Mouse (Mus musculus): ENCODE data around the gene Smpd1.
A peak's percentile ranks its signal among the peaks of the same experiment; 100 is the strongest.

The Smpd1 gene

GRCm38 (mm10) chr7:105519771-105520170 is 34.4 kb upstream of the Smpd1 start:
- Histone ChIP-seq H3K36me3 (ENCODE audit: insufficient read depth, low read length) (no peaks in the 10 kb centered on the region), H3K27me3 (ENCODE audit: insufficient read depth, low read length) (peaks cover 14% of the 10 kb centered on the region; the same call in 1 of the 2 replicates), H3K4me1 (replicated peaks; ENCODE audit: low read depth, low read length) (no peaks in the 10 kb centered on the region), H3K9me3 (ENCODE audit: low read length) (no peaks in the 10 kb centered on the region), H3K4me3 (replicated peaks; ENCODE audit: low read length) (no peak overlapping the region)
- TF ChIP-seq POU5F1 (IDR thresholded peaks at IDR 0.05; ENCODE audit: borderline replicate concordance, low read length): no peak
- no peak for TF ChIP-seq CTCF (conservative IDR thresholded peaks at IDR 0.05; ENCODE audit: low read length)
- no peak for TF ChIP-seq NANOG (IDR thresholded peaks at IDR 0.05; ENCODE audit: borderline replicate concordance, low read length)

GRCm38 (mm10) chr7:105520201-105520600 is 34.0 kb upstream of the Smpd1 start:
- TF ChIP-seq POU5F1 (IDR thresholded peaks at IDR 0.05; ENCODE audit: borderline replicate concordance, low read length) (no peak), NANOG (IDR thresholded peaks at IDR 0.05; ENCODE audit: borderline replicate concordance, low read length) (no peak), CTCF (conservative IDR thresholded peaks at IDR 0.05; ENCODE audit: low read length) (no peak)
- no peaks in the 10 kb centered on the region for H3K4me1 ChIP-seq (replicated peaks; ENCODE audit: low read depth, low read length)
- H3K9me3 ChIP-seq (ENCODE audit: low read length): no peaks in the 10 kb centered on the region
- no peaks in the 10 kb centered on the region for H3K36me3 ChIP-seq (ENCODE audit: insufficient read depth, low read length)
- H3K4me3 ChIP-seq (replicated peaks; ENCODE audit: low read length): no peak overlapping the region
- H3K27me3 ChIP-seq (ENCODE audit: insufficient read depth, low read length): peaks cover 14% of the 10 kb centered on the region; the same call in 1 of the 2 replicates

- Histone ChIP-seq H3K27me3 (ENCODE audit: insufficient read depth, low read length) (peaks cover 8% of the 10 kb centered on the region; the same call in 1 of the 2 replicates), H3K4me3 (replicated peaks; ENCODE audit: low read length) (no peak overlapping the region), H3K4me1 (replicated peaks; ENCODE audit: low read depth, low read length) (no peaks in the 10 kb centered on the region), H3K9me3 (ENCODE audit: low read length) (no peaks in the 10 kb centered on the region), H3K36me3 (ENCODE audit: insufficient read depth, low read length) (no peaks in the 10 kb centered on the region)
- no peak for TF ChIP-seq NANOG (IDR thresholded peaks at IDR 0.05; ENCODE audit: borderline replicate concordance, low read length)
- TF ChIP-seq CTCF (conservative IDR thresholded peaks at IDR 0.05; ENCODE audit: low read length): no peak
- no peak for TF ChIP-seq POU5F1 (IDR thresholded peaks at IDR 0.05; ENCODE audit: borderline replicate concordance, low read length)
Measured at GRCm38 (mm10) chr7:105524222-105524621, 29.9 kb upstream of the Smpd1 start.

GRCm38 (mm10) chr7:105527306-105527937 is 26.7 kb upstream of the Smpd1 start:
- H3K4me3 ChIP-seq (replicated peaks; ENCODE audit: low read length): no peak overlapping the region
- no peaks in the 10 kb centered on the region; the same call in 1 of the 2 replicates for H3K9me3 ChIP-seq (ENCODE audit: low read length)
- no peaks in the 10 kb centered on the region for H3K4me1 ChIP-seq (replicated peaks; ENCODE audit: low read depth, low read length)
- TF ChIP-seq CTCF (conservative IDR thresholded peaks at IDR 0.05; ENCODE audit: low read length): peak; percentile 26; the same call in 1 of the 2 replicates
- TF ChIP-seq POU5F1 (IDR thresholded peaks at IDR 0.05; ENCODE audit: borderline replicate concordance, low read length): no peak
- H3K27me3 ChIP-seq (ENCODE audit: insufficient read depth, low read length): no peaks in the 10 kb centered on the region
- H3K36me3 ChIP-seq (ENCODE audit: insufficient read depth, low read length): no peaks in the 10 kb centered on the region

GRCm38 (mm10) chr7:105528094-105528493 is 26.1 kb upstream of the Smpd1 start:
- Histone ChIP-seq H3K4me3 (replicated peaks; ENCODE audit: low read length) (no peak overlapping the region), H3K36me3 (ENCODE audit: insufficient read depth, low read length) (no peaks in the 10 kb centered on the region), H3K27me3 (ENCODE audit: insufficient read depth, low read length) (no peaks in the 10 kb centered on the region), H3K9me3 (ENCODE audit: low read length) (no peaks in the 10 kb centered on the region; the same call in 1 of the 2 replicates), H3K4me1 (replicated peaks; ENCODE audit: low read depth, low read length) (no peaks in the 10 kb centered on the region)
- no peak for TF ChIP-seq NANOG (IDR thresholded peaks at IDR 0.05; ENCODE audit: borderline replicate concordance, low read length)
- no peak for TF ChIP-seq CTCF (conservative IDR thresholded peaks at IDR 0.05; ENCODE audit: low read length)

- Histone ChIP-seq H3K4me1 (replicated peaks; ENCODE audit: low read depth, low read length) (no peaks in the 10 kb centered on the region), H3K4me3 (replicated peaks; ENCODE audit: low read length) (no peak overlapping the region), H3K27me3 (ENCODE audit: insufficient read depth, low read length) (no peaks in the 10 kb centered on the region), H3K9me3 (ENCODE audit: low read length) (no peaks in the 10 kb centered on the region; the same call in 1 of the 2 replicates), H3K36me3 (ENCODE audit: insufficient read depth, low read length) (no peaks in the 10 kb centered on the region)
- TF ChIP-seq POU5F1 (IDR thresholded peaks at IDR 0.05; ENCODE audit: borderline replicate concordance, low read length): no peak
- TF ChIP-seq CTCF (conservative IDR thresholded peaks at IDR 0.05; ENCODE audit: low read length): no peak
- TF ChIP-seq NANOG (IDR thresholded peaks at IDR 0.05; ENCODE audit: borderline replicate concordance, low read length): no peak
Measured at GRCm38 (mm10) chr7:105534162-105534561, 20.0 kb upstream of the Smpd1 start.

- TF ChIP-seq NANOG (IDR thresholded peaks at IDR 0.05; ENCODE audit: borderline replicate concordance, low read length) (no peak), POU5F1 (IDR thresholded peaks at IDR 0.05; ENCODE audit: borderline replicate concordance, low read length) (no peak), CTCF (conservative IDR thresholded peaks at IDR 0.05; ENCODE audit: low read length) (no peak)
Measured at GRCm38 (mm10) chr7:105545986-105546385, 8.2 kb upstream of the Smpd1 start.

GRCm38 (mm10) chr7:105547970-105548369 is 6.2 kb upstream of the Smpd1 start:
- Histone ChIP-seq H3K9me3 (ENCODE audit: low read length) (no peaks in the 10 kb centered on the region), H3K36me3 (ENCODE audit: insufficient read depth, low read length) (no peaks in the 10 kb centered on the region), H3K4me1 (replicated peaks; ENCODE audit: low read depth, low read length) (peaks cover 16% of the 10 kb centered on the region), H3K4me3 (replicated peaks; ENCODE audit: low read length) (no peak overlapping the region), H3K27me3 (ENCODE audit: insufficient read depth, low read length) (peaks cover under 1% of the 10 kb centered on the region; the same call in 1 of the 2 replicates)
- no peak for TF ChIP-seq CTCF (conservative IDR thresholded peaks at IDR 0.05; ENCODE audit: low read length)
- TF ChIP-seq NANOG (IDR thresholded peaks at IDR 0.05; ENCODE audit: borderline replicate concordance, low read length): no peak
- no peak for TF ChIP-seq POU5F1 (IDR thresholded peaks at IDR 0.05; ENCODE audit: borderline replicate concordance, low read length)

More at GRCm38 (mm10) chr7:105545986-105546385, 8.2 kb upstream of the Smpd1 start:
- H3K36me3 ChIP-seq (ENCODE audit: insufficient read depth, low read length): no peaks in the 10 kb centered on the region
- H3K27me3 ChIP-seq (ENCODE audit: insufficient read depth, low read length): no peaks in the 10 kb centered on the region
- no peak overlapping the region for H3K4me3 ChIP-seq (replicated peaks; ENCODE audit: low read length)
- peaks cover 13% of the 10 kb centered on the region for H3K4me1 ChIP-seq (replicated peaks; ENCODE audit: low read depth, low read length)
- no peaks in the 10 kb centered on the region for H3K9me3 ChIP-seq (ENCODE audit: low read length)

GRCm38 (mm10) chr7:105549035-105549434 is 5.1 kb upstream of the Smpd1 start:
- Histone ChIP-seq H3K36me3 (ENCODE audit: insufficient read depth, low read length) (no peaks in the 10 kb centered on the region), H3K27me3 (ENCODE audit: insufficient read depth, low read length) (peaks cover 7% of the 10 kb centered on the region), H3K9me3 (ENCODE audit: low read length) (no peaks in the 10 kb centered on the region), H3K4me1 (replicated peaks; ENCODE audit: low read depth, low read length) (peaks cover 25% of the 10 kb centered on the region), H3K4me3 (replicated peaks; ENCODE audit: low read length) (no peak overlapping the region)
- TF ChIP-seq CTCF (conservative IDR thresholded peaks at IDR 0.05; ENCODE audit: low read length): no peak
- no peak for TF ChIP-seq NANOG (IDR thresholded peaks at IDR 0.05; ENCODE audit: borderline replicate concordance, low read length)
- TF ChIP-seq POU5F1 (IDR thresholded peaks at IDR 0.05; ENCODE audit: borderline replicate concordance, low read length): no peak

All from E14TG2a.4 (cell line).